Mouse (Mus musculus) brain, embryonic 14.5 days (tissue): ENCODE results near the gene Tmem238l.

Source experiments
- CTCF ChIP-seq: fragments of 200-500 bp; IDR thresholded peaks from 2 replicates; pipeline ENCODE4 v1.5.1; 2012; ENCODE audit warnings: inconsistent platforms, mild to moderate bottlenecking, moderate library complexity, borderline replicate concordance; ENCODE audit not compliant: insufficient read depth, insufficient read length; ENCODE audit errors: extremely low read depth
- POLR2A ChIP-seq: fragments of 200-500 bp; IDR thresholded peaks from 2 replicates; pipeline ENCODE4 v1.6.1; 2012; ENCODE audit warnings: mild to moderate bottlenecking, inconsistent platforms, borderline replicate concordance; ENCODE audit not compliant: poor library complexity, insufficient read depth, insufficient read length, severe bottlenecking; ENCODE audit errors: extremely low read depth

- TF ChIP-seq CTCF = no peak
- no peak for TF ChIP-seq POLR2A
Observed at GRCm38 (mm10) chr11:66942011-66942410, 14.4 kb upstream of the Tmem238l start.
